Mouse (Mus musculus) myocyte (in vitro differentiated cells): Measurements from ENCODE around the gene Vps37b. TPM values are rescaled to one million over a fixed set of nuclear protein-coding genes. Genes with fewer than 3 reads are reported as not detected.

Source experiments
- H3K27me3 ChIP-seq: one replicate; pipeline ENCODE4 v1.6.1; 2011; ENCODE audit not compliant: control insufficient read depth, insufficient read depth, insufficient read length
- H3K36me3 ChIP-seq: one replicate; pipeline ENCODE4 v1.6.1; 2011; ENCODE audit not compliant: control insufficient read depth, insufficient read depth
- H3K4me2 ChIP-seq: one replicate; pipeline ENCODE4 v1.6.1; 2011; ENCODE audit warnings: low read depth, control low read depth
- H3K4me3 ChIP-seq: one replicate; pipeline ENCODE4 v1.5.1; 2011; ENCODE audit warnings: mild to moderate bottlenecking, control low read depth, moderate library complexity
- H3K79me2 ChIP-seq: one replicate; pipeline ENCODE4 v1.6.1; 2011; ENCODE audit not compliant: control insufficient read depth, insufficient read depth
- H3ac ChIP-seq: one replicate; pipeline ENCODE4 v1.6.1; 2011; ENCODE audit not compliant: control insufficient read depth, insufficient read length
- CEBPB ChIP-seq: IDR thresholded peaks from 2 replicates; pipeline ENCODE4 v1.6.1; 2011; ENCODE audit warnings: mild to moderate bottlenecking, moderate library complexity; ENCODE audit not compliant: poor library complexity, insufficient read depth, severe bottlenecking
- E2F4 ChIP-seq: IDR thresholded peaks from one replicate; pipeline ENCODE4 v1.6.1; 2011; ENCODE audit warnings: mild to moderate bottlenecking, control low read depth, moderate library complexity; ENCODE audit not compliant: insufficient read depth
- MAX ChIP-seq: IDR thresholded peaks from one replicate; pipeline ENCODE4 v1.6.1; 2011; ENCODE audit warnings: low read depth, mild to moderate bottlenecking, control low read depth
- MYOD1 ChIP-seq, 3 experiments: IDR thresholded peaks; one replicate each; pipeline ENCODE4 v1.6.1; 2011; ENCODE audit warnings: control low read depth in 2 of 3, low read depth in 2 of 3, mild to moderate bottlenecking in 2 of 3, moderate library complexity in 1 of 3; ENCODE audit not compliant: insufficient read length in 2 of 3, control insufficient read depth in 1 of 3
- MYOG ChIP-seq, 3 experiments: IDR thresholded peaks; one replicate each; pipeline ENCODE4 v1.6.1; 2011; ENCODE audit warnings: control low read depth in 2 of 3, low read depth in 2 of 3, mild to moderate bottlenecking in 2 of 3; ENCODE audit not compliant: insufficient read length in 2 of 3, control insufficient read depth in 1 of 3, insufficient read depth in 1 of 3
- POLR2A ChIP-seq: IDR thresholded peaks from one replicate; pipeline ENCODE4 v1.6.1; 2011; ENCODE audit warnings: low read depth, mild to moderate bottlenecking, control low read depth, moderate library complexity; ENCODE audit not compliant: insufficient read length
- POLR2AphosphoS2 ChIP-seq: IDR thresholded peaks from one replicate; pipeline ENCODE4 v1.6.1; 2011; ENCODE audit warnings: low read depth, control low read depth; ENCODE audit not compliant: insufficient read length
- REST ChIP-seq: IDR thresholded peaks from one replicate; pipeline ENCODE4 v1.6.1; 2011; ENCODE audit warnings: mild to moderate bottlenecking, control low read depth, moderate library complexity; ENCODE audit not compliant: insufficient read depth, insufficient read length
- SRF ChIP-seq: IDR thresholded peaks from one replicate; pipeline ENCODE4 v1.6.1; 2011; ENCODE audit warnings: low read depth; ENCODE audit not compliant: control insufficient read depth, insufficient read length
- TCF12 ChIP-seq: IDR thresholded peaks from one replicate; pipeline ENCODE4 v1.6.1; 2011; ENCODE audit warnings: mild to moderate bottlenecking, control low read depth; ENCODE audit not compliant: poor library complexity, insufficient read depth, severe bottlenecking
- TCF3 ChIP-seq: IDR thresholded peaks from one replicate; pipeline ENCODE4 v1.6.1; 2011; ENCODE audit warnings: low read depth, control low read depth; ENCODE audit not compliant: insufficient read length
- USF1 ChIP-seq: IDR thresholded peaks from one replicate; pipeline ENCODE4 v1.6.1; 2011; ENCODE audit warnings: low read depth, mild to moderate bottlenecking, control low read depth, moderate library complexity
- polyA plus RNA-seq: library from polyadenylated mRNA; unstranded; fragments of >200 nt; fragmentation: generic; extraction: Trizol; gene quantifications from one replicate; pipeline ENCODE4 v1.2.1, GENCODE M21; 2012; ENCODE audit warnings: missing spikeins

The Vps37b gene
- polyA plus RNA-seq, 1 experiment, result 18.7 TPM

DNA sequence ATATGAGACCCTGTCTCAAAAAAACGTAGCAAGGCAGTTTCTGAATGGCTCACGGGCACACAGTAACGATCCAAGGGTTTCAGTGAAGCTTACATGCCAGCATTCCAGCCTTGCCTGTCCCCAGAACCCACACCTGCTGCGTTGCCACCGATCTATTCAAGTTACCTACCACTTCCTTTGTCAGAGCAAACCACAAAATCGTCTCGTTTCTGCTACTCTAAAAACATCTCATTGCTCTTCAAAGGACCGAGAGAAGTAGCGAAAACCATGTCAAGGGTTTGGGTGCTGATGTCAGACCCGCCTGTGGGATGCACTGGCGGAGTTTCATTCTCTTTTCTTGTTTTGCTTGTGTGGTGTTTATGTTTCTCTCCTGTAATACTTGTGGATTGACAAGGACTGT is 2.4 kb upstream of the Vps37b start:
- no peak for TF ChIP-seq SRF
- TF ChIP-seq TCF3, result no peak
- no peak for TF ChIP-seq CEBPB
- no peak for TF ChIP-seq MYOD1 (IDR thresholded peaks at IDR 0.05; ENCODE audit: control insufficient read depth in 1 of 3, insufficient read length in 2 of 3, low read depth in 2 of 3)
- TF ChIP-seq POLR2A, result no peak
- TF ChIP-seq USF1, result no peak
- TF ChIP-seq MYOG (IDR thresholded peaks at IDR 0.05; ENCODE audit: control insufficient read depth in 1 of 3, insufficient read depth in 1 of 3, insufficient read length in 2 of 3, low read depth in 2 of 3), result no peak
- no peak for TF ChIP-seq REST
- no peaks in the 10 kb centered on the region for H3K27me3 ChIP-seq
- no peak overlapping the region for H3K4me2 ChIP-seq
- no peaks in the 10 kb centered on the region for H3K36me3 ChIP-seq
- H3ac ChIP-seq, result no peak overlapping the region
- H3K79me2 ChIP-seq, result peaks cover 23% of the 10 kb centered on the region
- no peak overlapping the region for H3K4me3 ChIP-seq

DNA sequence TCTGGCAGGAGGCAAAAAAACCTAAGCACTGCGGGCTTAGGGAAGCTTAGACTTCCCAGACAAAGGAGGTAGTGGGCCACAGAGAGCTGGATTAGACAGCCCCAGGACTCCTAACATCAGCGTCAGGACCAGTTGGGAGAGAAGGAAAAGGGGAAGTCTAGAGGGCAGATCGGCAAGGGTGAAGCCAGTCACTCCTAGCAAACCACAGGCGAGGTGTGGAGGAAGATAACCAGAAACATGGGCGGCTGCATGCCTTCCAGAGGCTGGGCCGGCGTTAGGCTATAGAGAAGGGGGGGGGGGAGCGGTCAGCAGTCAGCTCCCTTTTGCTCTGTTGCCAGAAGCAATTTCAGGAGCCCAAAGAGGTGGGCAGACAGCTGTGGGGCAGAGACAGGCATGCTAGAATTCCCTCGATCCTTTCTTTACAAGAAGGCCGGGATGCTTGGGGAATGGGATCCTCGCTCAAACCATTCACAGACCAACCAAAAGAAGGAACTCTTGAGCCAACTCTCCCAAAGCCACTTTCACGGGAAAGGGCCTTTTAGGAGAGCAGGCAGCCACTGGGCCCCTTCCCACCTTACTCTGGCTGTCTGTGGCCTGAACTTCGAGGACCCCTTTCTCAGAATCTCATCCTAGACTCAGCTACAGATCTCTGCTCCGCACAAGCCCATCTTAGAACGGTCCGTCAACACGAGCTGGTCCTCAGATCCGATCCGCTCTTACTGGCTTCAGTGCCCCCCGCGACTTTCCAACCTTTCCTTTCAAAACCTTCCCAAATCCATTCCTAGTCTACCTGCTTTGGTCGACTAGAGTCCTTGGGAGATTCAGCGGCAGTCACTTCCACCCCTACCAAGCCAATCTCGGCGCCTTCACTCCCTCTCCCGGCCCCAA is 758 bp downstream of the Vps37b start:
- peaks cover 55% of the 10 kb centered on the region for H3K79me2 ChIP-seq
- TF ChIP-seq TCF12 (no peak), MYOD1 (IDR thresholded peaks at IDR 0.05; ENCODE audit: control insufficient read depth in 1 of 3, insufficient read length in 2 of 3, low read depth in 2 of 3) (peak in 1 of 3 experiments; percentile 1)

DNA sequence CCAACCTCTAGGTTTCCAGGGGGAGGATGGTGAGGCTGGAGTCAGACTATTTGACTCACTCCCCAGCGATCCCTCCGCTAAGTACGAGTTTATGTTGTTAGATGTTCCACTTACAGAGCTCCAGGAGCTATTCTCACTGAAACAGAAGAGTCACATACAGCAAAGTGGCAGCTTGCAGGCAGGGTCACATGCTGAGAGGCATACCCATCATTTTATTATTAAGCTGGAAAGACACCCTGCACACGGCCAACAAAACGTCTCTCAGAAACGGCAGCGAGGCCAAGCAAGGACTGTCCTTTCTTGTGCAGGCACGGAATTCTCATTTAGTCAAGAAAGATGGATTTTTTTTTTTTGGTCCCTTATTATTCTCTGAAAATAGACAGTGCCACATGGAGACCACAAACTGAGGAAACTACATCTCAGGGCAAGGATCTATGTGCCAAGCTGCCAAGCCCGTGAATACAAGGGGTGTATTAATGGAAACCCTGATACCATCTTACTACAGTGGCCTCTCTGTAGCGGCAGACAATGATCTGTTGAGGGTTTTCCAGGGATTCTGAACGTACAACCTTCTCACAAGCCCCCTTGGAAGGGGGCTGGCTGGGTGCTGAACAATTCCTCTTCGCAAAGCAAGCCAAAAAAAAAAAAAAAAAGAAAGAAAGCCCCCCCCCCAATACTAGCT is 1.5 kb downstream of the Vps37b start:
- no peak overlapping the region for H3ac ChIP-seq
- H3K79me2 ChIP-seq, result peaks cover 63% of the 10 kb centered on the region
- peak overlapping the region; percentile 97 for H3K4me2 ChIP-seq
- no peak for TF ChIP-seq MAX
- no peak for TF ChIP-seq POLR2AphosphoS2
- no peak for TF ChIP-seq TCF12
- no peak for TF ChIP-seq E2F4
- TF ChIP-seq SRF, result no peak
- no peak for TF ChIP-seq USF1
- TF ChIP-seq MYOG (IDR thresholded peaks at IDR 0.05; ENCODE audit: control insufficient read depth in 1 of 3, insufficient read depth in 1 of 3, insufficient read length in 2 of 3, low read depth in 2 of 3), result no peak
- no peak for TF ChIP-seq TCF3
- no peak for TF ChIP-seq MYOD1 (IDR thresholded peaks at IDR 0.05; ENCODE audit: control insufficient read depth in 1 of 3, insufficient read length in 2 of 3, low read depth in 2 of 3)
- no peak for TF ChIP-seq POLR2A
- no peak for TF ChIP-seq CEBPB
- TF ChIP-seq REST, result no peak
- H3K4me3 ChIP-seq, result peak overlapping the region; percentile 91
- no peaks in the 10 kb centered on the region for H3K27me3 ChIP-seq
- H3K36me3 ChIP-seq, result no peaks in the 10 kb centered on the region

More for the DNA sequence above, 758 bp downstream of the Vps37b start:
- Histone ChIP-seq H3K36me3 (no peaks in the 10 kb centered on the region), H3ac (peak overlapping the region; percentile 45), H3K27me3 (no peaks in the 10 kb centered on the region), H3K4me3 (peak overlapping the region; percentile 91), H3K4me2 (peak overlapping the region; percentile 97)

DNA sequence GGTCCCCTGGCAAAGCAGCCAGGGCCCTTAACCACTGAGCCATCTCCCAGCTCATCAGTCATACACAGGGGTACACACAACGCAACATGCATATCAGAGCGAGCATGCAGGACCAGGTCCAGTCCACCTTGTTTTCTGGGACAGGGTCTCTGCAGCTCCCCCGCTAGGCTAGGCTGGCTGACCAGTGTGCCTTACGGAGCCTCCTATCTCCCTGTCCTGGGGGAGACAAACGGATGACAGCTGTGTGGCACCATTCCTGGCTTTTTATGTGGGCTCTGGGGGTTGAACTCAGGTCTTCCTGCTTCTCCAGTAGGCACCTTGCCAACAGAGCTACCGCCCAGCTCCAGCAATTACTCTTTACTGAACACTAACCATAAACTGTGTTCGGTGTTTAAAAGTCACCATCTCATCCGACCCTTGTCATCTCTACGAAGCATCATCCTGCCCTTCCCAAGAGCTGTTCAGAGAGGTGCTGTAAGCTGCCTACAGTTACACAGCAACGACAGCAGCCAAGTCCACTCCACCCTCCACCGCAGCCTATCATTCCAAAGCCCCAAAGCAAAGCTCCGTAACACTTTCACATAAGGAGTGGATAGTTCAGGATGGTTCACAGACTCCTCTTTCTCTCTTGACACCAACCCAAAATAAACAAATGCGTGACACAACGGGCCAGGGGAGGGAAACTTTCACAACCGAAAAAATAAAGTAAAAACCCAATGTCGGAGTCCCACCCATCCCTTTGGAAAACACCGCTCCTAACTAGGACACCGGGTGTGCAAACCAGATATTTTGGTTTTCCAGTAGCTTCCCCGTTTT is 2.6 kb downstream of the Vps37b start:
- TF ChIP-seq MYOD1 (IDR thresholded peaks at IDR 0.05; ENCODE audit: control insufficient read depth in 1 of 3, insufficient read length in 2 of 3, low read depth in 2 of 3) (peak in 2 of 3 experiments; percentile 32 to 58), MAX (no peak)
- no peaks in the 10 kb centered on the region for H3K36me3 ChIP-seq
- peaks cover 74% of the 10 kb centered on the region for H3K79me2 ChIP-seq
- peak overlapping the region; percentile 97 for H3K4me2 ChIP-seq
- no peaks in the 10 kb centered on the region for H3K27me3 ChIP-seq
- H3ac ChIP-seq, result no peak overlapping the region
- peak overlapping the region; percentile 91 for H3K4me3 ChIP-seq
